Mouse (Mus musculus) ES-Bruce4 (cell line): ENCODE measurements around the gene Elmod1.

Experiments
- CTCF ChIP-seq: IDR thresholded peaks from one replicate; pipeline ENCODE4 v1.8.1; 2011; ENCODE audit warnings: low read depth, low read length
- EP300 ChIP-seq: IDR thresholded peaks from 2 replicates; pipeline ENCODE4 v1.6.1; 2011; ENCODE audit warnings: low read depth, low read length; ENCODE audit not compliant: insufficient read depth
- POLR2A ChIP-seq: IDR thresholded peaks from one replicate; pipeline ENCODE4 v1.8.1; 2011; ENCODE audit warnings: low read length; ENCODE audit not compliant: insufficient read depth

DNA sequence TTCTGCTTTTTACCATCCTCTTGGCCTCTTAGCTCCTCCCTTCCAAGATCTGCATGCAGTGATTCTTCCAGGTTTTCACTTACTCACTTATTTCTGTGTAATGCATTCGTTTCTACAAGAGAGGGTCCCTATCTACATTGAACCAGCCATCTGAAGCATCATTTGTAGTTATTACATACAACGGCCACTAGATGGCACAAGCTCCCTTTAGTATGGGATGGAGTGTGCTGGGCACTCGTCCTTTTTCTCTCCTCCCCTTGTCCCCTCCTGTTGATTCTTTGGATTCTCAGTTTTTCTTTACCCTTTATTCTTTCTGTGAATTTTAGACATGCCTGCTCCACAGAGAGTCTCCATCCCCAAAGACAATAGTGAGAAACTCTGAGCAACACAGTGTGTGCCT is 15.8 kb upstream of the Elmod1 start:
- peak; percentile 36 for TF ChIP-seq CTCF
- no peak for TF ChIP-seq POLR2A
- TF ChIP-seq EP300, result no peak
